Mouse (Mus musculus) 3T3-L1 (cell line): ENCODE results near the gene Tctex1d1.

Experiments used
- DNase-seq: peaks from one replicate; pipeline ENCODE4 v3.0.0-alpha.2; 2015; ENCODE audit warnings: low read depth, low spot score

The Tctex1d1 gene

DNA sequence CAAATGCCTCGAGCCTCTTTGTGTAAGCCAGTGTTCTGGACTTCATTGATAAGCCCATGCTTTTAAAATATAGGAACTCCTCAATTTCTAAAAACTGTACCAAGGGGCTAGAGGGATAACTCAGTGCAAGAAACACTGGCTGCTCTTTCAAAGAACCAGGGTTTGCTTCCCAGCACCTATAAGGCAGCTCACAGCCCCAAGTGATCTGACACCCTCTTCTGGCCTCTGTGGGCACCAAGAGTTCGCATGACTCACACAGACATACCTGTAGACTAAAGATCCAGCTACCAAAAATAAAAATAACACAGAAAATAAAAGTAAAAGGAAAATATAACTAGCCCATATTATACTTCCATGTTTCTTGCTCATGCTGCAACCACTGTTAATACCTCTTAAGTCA is 9.3 kb downstream of the Tctex1d1 start:
- DNase-seq = no peak

DNA sequence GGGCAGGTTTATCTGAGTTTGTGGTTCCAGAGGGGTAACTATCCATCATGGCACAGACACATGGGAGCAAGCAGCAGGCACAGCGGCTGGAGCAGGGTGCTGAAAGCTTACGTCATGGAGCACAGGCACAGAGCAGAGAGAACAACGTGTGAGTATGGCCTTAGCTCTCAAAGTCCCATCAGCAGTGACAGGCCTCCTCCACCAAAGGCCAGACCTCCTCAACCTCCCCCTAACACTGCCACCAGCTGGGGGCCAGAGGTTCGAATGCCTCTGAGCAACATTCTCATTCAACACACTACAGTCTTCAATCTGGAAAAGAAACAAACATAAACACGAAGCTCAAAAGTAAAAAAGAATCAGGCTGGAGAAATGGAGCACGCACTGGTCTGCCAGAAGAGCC is 10.1 kb downstream of the Tctex1d1 start:
- DNase-seq = no peak

DNA sequence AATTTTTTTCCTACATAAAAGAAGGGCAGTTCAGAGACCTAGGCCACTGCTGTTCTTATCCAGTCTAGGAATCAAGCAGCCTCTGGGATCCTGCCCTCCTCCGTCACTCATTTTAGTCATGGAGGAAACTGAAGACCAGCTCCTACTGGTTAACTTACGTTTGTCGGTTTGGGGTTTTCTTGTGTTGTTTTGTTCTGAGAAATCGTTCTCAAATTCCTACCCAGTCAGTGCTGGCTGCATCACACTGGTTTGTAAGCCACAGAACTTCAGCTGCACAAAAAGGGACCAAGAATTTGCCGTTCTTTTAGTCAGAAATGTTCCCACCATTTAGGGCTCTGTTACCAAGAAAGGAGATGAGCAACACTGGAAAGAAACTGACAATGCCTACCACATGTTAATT is 11.0 kb downstream of the Tctex1d1 start:
- no peak for DNase-seq

- no peak for DNase-seq
Observed at GRCm38 (mm10) chr4:102990016-102990415, 11.6 kb downstream of the Tctex1d1 start.

- DNase-seq = no peak
Observed at GRCm38 (mm10) chr4:102990595-102991340, 12.4 kb downstream of the Tctex1d1 start.

DNA sequence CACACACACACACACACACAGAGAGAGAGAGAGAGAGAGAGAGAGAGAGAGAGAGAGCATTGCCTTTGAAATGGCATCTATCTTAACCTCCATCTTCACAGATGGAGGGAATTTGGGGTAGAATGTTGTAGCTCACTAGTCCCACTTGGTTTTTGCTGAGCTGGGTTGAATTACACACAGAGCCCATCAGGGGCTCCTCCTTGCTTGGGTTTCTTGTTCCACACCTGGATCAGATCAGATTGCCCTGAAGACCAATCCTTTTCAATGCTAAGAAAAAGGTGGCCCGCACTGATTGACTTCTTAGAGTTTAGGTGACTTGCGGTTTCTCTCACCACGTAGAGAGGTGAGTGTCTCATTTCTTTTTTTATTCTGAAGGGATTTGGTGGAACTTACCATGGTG is 13.3 kb downstream of the Tctex1d1 start:
- DNase-seq = no peak

DNA sequence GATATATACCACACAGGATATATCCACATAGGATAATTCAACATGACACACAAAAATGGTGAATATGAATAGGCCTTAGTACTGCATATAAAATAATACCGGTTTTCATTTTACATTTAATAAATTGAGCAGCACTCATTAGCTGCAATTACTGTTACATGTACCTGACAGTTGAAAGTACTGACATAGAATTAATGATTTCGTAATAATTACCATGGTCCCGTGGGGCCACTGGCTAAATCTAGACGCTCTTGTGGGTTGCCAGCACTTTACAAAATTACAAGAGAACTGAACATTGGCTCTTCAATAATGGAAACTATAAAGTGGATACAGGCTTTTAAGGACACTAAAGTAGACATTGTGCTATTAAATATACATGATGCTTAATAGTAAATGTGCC is 26.3 kb downstream of the Tctex1d1 start:
- DNase-seq = no peak

DNA sequence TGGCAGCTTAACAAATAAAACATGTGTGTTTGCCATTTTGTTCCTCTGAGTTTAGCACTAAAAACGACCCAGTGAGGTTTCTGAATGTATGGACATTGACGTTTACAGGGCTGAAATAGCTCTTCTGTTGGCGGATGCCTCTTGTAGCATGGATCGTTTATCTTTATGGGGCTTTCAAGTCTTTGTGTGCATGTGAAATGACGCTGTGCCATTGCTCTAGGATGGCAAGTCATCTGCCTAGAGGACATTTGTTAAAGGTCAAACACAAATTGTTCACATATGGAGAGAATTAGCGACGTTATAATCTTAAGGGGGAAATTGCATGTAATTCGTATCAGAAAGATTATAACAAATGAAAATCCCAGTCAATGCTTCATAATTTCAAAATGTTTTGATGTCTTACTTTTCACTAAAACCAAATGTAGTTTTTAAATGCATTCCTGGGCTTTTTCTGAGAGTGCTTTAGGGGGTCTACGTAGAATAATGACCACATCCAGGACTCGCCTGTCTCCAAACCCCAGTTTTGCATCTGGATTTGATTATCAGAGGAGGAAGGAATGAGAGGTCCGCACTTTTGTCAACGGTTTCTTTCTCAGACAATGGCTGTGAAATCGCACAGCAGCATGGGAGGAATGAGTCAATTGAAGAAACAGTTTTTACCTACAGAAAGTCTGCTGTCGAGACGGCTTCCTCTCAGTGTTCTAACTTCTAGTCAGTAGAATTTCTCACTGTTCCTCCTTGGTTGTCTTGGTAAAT is 27.0 kb downstream of the Tctex1d1 start:
- DNase-seq = no peak

- no peak for DNase-seq
Observed at GRCm38 (mm10) chr4:103006266-103006665, 27.9 kb downstream of the Tctex1d1 start.

- peak; percentile 13 for DNase-seq
Observed at GRCm38 (mm10) chr4:103006943-103007418, 28.6 kb downstream of the Tctex1d1 start.

- DNase-seq = no peak
Observed at GRCm38 (mm10) chr4:103010734-103011133, 32.3 kb downstream of the Tctex1d1 start.

GRCm38 (mm10) chr4:103011823-103012222 is 33.4 kb downstream of the Tctex1d1 start:
- DNase-seq = no peak

GRCm38 (mm10) chr4:103013490-103013889 is 35.1 kb downstream of the Tctex1d1 start:
- DNase-seq = no peak

DNA sequence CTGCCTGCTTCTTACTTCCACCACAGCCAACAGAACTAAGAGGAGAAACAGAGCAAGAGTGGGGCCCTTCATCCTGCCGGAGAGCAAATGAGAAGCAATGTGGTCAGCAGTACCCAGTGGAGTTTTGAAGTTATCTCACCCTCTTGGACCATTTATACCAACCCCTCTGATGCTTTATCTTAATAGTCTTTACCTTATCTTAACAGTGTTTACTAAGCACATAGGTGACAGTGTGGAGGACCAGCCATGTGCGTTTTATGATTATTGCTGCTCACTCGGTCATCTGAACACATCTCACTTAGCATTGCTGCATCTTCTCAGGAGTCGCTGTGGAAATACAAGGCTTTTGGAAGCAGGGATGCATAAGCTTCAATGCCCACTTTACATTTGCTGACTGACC is 48.2 kb downstream of the Tctex1d1 start, which contains the start of gene Insl5:
Insl5 (minus strand) TSS at position 222 of the 400 bp plus-strand sequence.
- no peak for DNase-seq

DNA sequence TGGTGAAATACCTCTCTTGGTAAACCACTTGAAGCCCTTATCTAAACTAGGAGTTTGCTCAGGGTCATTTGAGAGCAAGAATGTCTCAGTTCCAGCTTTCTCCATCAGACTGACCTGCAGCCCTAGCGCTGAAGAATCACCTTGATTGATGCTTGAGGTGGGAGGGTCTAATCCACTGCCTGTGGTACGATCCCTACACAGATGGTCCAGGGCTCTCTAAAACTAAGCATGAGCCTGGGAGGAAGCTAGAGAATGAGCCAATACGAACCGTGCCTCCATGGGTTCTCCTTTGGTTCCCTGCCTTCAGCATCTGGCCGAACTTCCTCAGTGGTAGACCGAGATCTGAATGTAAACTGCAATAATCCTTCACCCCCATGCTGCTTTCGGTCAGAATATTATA is 49.3 kb downstream of the Tctex1d1 start:
- DNase-seq = no peak

DNA sequence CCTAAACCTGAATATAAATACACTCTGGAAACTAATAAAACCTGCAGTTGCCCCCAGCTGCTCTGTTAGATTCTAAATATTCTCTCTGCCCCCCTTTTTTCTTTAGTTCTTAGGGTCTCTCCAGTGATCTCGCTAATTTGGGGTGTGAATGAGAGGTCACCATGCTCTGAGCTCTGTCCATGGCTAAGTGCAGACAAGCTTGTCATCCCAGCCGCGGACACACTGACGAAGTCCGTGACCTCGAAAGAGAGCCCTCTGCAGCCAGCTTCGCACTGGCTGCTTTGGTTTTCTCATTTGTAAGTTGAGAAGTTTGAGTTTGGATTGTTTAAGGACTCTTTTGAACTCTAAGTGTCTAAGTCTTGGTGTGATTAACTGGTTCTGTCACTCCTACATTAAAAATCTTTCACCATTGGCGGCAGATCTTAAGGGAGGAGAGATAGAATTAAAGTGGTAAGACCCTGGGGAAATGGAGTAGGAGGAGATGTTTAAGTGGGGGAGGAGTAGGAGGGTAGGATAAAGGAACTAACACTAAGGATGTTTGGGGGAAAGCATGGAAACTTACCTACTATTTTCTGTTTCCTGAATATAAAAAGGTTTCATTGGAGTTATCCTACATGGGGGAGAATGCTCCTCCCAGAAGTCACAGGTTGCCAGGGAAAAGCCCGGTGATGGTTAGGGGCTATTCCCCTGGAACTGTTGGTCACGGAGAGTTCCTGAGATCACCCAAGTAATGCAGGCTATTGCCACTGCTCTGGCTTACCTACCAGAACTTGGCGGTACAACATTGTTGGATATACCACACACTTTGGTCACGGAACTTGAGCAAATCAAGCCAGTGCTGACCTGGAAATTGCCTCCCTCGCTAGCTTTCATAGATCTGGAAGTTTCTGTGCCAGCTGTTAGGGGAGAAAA is 50.0 kb downstream of the Tctex1d1 start:
- DNase-seq = no peak

- DNase-seq = no peak
Observed at GRCm38 (mm10) chr4:103039103-103039837, 60.9 kb downstream of the Tctex1d1 start.

GRCm38 (mm10) chr4:103039838-103040191 is 61.4 kb downstream of the Tctex1d1 start:
- DNase-seq = no peak

GRCm38 (mm10) chr4:103042997-103043396 is 64.6 kb downstream of the Tctex1d1 start:
- DNase-seq = peak; percentile 9

DNA sequence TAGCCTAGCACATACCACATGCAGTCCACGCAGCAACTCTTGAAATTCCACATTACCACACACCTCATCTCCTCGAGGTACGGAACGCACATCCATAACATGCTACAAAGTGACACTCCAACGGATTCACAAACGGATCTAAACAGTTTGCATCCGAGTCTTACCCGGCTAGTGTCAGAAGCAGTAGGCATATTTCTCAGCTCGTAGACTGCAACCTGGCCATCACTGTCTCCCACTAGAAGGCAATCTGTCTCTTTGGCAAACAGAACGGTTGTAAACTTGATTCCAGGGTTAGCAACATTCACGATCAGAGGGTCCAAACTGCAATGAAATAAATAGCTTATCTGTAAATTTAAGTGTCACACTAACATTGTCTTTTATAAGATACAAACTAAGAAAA is 69.6 kb downstream of the Tctex1d1 start:
- no peak for DNase-seq
